Mouse (Mus musculus) common myeloid progenitor, adult 5-6 weeks (primary cell): Measurements from ENCODE around the gene Tgif1. TPM values are rescaled to one million over a fixed set of nuclear protein-coding genes. Genes with fewer than 3 reads are reported as not detected.
"Not testable (repeated sequence)": the region's sequence is repeated elsewhere in the genome, so short reads cannot be mapped to it uniquely, and the experiment has no call there.

Experiments
- ATAC-seq: replicated peaks from 2 replicates; pipeline ENCODE4 v1.8.0; 2016; ENCODE audit warnings: low read depth, mild to moderate bottlenecking, moderate TSS enrichment, inconsistent platforms; ENCODE audit not compliant: poor library complexity, severe bottlenecking
- total RNA-seq: library from RNA; stranded (forward); fragments of 200-1000, 187-1606 nt; gene quantifications from 2 replicates; pipeline ENCODE4 v1.2.3, GENCODE M21; 2017

Tgif1 gene
- total RNA-seq, 1 experiment from 2014 or later: 57.5 TPM

DNA sequence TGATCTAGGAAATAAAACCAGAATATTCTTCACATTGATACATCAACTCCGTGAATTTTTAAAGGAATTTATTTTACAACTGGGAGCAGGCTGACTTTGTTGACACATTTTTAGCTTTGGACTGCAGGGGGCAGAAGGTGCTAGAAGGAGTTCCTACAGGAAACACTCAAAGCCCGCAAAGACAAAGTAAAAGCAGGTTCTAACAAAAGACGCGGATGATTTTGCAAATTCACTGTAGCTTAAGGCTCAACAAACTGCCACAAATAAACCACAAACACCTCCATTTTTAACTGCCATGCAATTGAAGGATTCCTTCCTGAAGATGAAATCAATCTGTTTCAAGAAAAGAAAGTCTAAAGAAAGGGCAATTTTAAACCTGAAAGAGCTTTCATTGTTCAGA lies 6.3 kb downstream of the Tgif1 start:
- peak; percentile 31 for ATAC-seq

DNA sequence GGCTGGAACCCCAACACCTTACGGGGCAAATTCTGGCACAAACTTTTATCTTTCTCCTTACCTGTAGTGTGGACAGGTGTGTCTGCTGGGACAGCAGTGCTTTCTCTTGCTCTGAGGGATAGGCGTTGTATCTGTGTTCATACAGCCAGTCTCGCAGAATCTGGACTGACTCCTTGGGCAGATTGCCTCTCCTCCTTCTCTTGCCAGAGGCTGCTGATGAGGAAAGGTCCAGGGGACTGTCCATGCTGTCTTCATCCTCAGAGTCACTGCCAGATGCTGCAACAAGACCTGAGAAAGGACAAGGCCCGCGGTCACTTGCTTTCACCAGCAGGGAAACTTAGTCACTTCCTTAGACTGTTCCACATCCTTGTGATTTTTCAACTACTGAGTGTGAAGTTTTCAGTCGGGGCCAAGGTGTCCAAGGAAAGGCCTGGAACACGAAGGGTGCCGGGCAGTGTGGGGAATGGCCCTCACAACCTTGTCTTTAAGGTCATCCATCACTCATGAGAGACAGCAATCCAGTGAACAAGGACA lies 7.2 kb downstream of the Tgif1 start:
- ATAC-seq: no peak

- no peak for ATAC-seq
Observed at GRCm38 (mm10) chr17:70845543-70845942, 7.8 kb downstream of the Tgif1 start.

GRCm38 (mm10) chr17:70844971-70845370 lies 8.4 kb downstream of the Tgif1 start:
- no peak for ATAC-seq

GRCm38 (mm10) chr17:70843252-70843651 lies 10.1 kb downstream of the Tgif1 start:
- no peak for ATAC-seq

- no peak for ATAC-seq
Observed at GRCm38 (mm10) chr17:70838533-70838932, 14.8 kb downstream of the Tgif1 start.

- no peak for ATAC-seq
Observed at GRCm38 (mm10) chr17:70838031-70838430, 15.3 kb downstream of the Tgif1 start.

DNA sequence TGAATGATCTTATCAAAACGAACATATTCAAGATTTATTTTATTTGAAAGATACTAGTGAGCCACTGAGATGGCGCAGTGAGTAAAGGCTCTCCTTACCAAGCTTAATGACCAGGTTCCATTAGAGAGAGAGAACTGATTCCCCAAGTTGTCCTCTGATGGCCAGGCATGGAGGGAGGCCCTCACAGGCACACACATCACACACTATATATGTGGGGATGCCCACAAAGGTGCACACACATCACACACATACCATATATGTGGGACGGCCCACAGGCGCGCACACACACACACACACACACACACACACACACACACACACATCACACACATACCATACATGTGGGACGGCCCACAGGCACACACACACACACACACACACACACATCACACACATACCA lies 15.9 kb downstream of the Tgif1 start:
- ATAC-seq: not testable (repeated sequence)

GRCm38 (mm10) chr17:70836820-70837219 lies 16.5 kb downstream of the Tgif1 start:
- no peak for ATAC-seq

DNA sequence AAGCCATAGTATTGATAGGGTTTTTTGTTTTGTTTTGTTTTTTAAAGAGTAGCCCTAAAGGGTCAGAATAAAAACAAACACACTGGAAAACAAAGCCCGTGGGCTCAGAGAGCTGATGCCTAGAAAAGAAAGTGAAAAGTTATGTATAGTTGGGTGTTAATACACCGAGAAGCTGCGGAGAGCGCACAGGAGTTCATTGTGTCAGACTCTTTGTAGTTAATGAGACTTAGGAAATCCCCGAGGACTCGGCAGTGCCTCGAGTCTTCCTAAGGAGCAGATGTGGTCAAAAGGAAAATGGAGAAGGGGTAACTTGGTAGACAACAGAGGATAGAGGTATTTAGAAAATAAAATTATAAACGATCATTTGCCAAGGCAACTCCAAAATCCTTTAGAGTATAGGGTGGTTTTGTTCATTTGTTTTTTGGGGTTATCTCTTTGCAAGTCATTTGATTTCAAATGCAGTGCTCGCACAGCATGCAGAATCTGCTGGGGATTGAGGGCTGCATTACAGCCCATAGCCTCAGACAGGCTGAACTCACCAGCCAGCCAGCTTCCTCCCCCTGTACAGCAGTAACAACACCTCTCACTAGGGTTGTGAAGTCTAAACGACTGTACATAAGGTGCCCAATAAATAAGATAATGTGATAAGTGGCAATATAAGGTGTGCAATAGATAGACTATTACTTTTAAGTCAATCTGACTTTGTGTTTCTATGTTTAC lies 18.1 kb downstream of the Tgif1 start:
- ATAC-seq: no peak

DNA sequence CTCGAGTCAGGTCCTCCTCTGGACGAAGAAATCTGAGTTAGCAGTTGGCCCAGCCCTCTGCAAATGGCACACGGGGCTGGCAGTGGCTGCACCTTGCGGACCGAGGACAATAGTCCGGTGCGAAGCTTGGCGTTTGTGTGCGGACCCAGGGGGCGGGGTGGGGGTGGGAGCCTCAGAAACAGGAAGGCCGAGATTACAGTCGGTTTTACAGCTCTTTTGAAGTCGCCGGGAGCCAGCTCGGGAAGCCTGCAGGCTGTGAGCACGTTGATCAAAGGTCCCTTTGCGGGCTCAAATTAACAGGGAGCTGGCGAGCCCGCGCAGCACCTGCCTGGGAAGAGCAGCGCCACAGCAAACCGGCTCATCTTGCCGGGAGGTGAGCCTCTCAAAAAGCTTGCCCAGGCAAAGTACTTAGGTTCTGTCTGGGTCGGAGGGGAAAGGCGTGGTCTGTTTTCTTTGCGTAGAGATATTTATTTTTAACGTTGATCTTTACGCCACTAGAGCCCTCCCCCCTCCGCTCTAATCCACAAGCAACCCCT lies 18.8 kb downstream of the Tgif1 start:
- ATAC-seq: peak; percentile 11

DNA sequence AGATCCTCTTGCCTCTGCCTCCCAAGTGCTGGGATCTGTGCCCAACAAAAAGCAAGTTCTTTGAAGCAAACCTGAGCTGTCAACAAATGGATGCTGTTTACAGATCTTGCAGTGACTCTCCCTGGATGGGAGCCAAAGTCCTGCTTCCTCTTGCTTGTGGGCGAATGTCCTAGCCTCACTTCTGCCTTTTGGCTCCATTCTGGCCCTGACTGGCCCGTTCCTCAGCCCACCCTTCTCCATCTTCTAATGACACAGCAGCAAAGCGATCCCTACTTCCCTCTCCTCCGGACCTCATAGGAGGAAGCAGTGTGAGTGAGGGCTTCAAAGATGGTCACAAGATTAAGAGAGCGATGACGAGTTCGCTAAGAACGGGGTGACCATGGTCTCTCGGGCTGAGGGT lies 20.8 kb downstream of the Tgif1 start:
- ATAC-seq: peak; percentile 95

DNA sequence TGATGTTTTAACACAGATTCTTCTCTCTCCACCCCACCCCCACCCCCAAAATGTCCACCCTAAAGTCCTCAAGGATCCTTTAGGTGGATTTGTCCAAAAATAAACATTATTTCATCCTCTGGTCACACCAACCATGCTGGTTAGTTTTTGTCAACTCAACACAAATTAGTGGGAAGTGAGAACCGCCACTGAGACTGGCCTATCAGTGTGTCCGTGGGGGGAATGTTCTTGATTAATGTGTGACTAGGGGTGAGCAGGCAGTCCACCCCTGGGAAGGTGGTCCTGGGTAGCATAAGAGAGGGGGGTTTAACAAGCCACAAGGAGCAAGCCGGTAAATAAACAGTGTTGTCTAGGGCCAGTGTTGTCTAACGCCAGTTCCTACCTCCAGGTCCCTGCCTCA lies 21.8 kb downstream of the Tgif1 start:
- no peak for ATAC-seq

GRCm38 (mm10) chr17:70829943-70830715 lies 23.2 kb downstream of the Tgif1 start:
- no peak for ATAC-seq

- ATAC-seq: no peak
Observed at GRCm38 (mm10) chr17:70829217-70829616, 24.1 kb downstream of the Tgif1 start.

DNA sequence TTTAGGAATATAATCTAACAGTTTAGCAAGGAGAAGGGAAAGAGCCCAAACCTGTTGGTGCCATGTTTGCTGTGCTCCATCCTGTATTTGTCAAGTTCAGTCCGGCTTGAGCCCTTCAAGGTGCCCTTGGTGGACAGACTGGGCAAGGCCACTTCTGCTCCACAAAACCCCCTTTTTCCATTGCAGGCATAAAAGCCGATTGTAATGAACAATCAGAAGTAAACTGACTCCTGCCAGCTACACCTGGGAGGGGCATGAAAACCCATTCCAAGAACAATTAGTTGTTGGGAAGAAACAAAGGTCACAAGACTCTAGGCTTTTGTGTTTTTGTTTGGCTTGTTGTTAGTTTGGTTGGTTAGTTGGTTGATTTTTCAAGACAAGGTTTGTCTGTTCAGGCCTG lies 24.8 kb downstream of the Tgif1 start:
- ATAC-seq: no peak

DNA sequence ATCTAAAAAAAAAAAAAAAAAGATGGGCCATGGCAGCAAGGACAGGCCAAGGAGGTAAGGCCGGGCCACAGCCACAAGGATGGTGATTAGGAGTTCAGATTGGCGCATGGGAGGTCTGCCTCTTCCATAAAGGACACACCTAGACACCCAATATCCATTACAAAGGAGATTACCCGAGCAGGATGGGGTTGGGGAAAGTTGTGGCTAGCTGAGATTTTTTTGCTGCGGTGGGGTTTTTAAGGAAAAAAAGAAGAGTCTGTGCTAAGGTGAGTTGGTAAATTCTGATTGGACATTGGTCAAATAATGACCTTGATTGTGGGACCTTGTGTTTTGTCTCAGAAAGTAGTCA lies 25.2 kb downstream of the Tgif1 start:
- no peak for ATAC-seq

DNA sequence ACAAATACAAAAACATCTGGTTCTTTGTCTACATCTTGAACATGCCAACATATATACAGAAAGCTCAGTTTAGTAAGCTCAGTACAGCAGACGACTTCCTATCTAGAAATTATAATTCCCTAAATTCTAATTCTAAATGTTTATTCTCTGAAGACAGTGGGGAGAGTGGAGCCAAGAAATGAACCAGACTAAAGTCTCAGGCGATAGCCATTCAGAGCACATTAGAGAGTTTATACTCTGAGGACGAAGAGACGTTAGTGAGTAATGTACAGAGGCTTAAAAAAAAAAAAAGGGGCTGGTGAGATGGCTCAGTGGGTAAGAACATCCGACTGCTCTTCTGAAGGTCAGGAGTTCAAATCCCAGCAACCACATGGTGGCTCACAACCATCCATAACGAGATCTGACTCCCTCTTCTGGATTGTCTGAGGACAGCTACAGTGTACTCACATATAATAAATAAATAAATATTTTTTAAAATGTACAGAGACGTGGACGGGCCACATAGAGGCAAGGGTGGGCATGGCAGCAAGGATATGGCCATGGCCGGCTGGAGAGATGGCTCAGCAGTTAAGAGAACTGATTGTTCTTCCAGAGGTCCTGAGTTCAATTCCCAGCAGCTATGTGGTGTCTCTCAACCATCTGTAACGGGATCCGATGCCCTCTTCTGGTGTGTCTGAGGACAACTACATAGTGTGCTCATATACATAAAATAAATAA lies 25.7 kb downstream of the Tgif1 start:
- not testable (repeated sequence) for ATAC-seq

GRCm38 (mm10) chr17:70826227-70826626 lies 27.1 kb downstream of the Tgif1 start:
- no peak for ATAC-seq

DNA sequence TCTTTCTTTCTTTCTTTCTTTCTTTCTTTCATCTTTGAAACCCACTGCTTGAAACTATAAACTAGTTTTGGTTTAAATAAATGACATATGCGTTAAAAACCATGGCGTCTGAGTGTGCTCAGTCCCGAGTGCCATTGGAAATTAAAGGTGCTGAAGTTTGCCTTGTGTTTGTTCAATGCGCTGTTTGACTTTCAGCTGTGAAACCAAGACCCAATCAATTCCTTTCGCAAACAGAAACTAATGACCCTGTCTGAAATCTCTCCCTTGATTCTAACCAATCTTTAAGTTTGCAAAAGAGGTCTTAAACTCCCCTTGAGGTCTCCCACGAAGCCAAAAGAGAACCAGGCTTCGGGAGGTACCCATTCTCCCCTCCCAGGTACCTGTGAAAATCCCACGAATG lies 30.3 kb downstream of the Tgif1 start:
- no peak for ATAC-seq
